Mouse (Mus musculus): ENCODE measurements around the gene Far2.
"Not testable (repeated sequence)": the region's sequence is repeated elsewhere in the genome, so short reads cannot be mapped to it uniquely, and the experiment has no call there.

Far2 gene

DNA sequence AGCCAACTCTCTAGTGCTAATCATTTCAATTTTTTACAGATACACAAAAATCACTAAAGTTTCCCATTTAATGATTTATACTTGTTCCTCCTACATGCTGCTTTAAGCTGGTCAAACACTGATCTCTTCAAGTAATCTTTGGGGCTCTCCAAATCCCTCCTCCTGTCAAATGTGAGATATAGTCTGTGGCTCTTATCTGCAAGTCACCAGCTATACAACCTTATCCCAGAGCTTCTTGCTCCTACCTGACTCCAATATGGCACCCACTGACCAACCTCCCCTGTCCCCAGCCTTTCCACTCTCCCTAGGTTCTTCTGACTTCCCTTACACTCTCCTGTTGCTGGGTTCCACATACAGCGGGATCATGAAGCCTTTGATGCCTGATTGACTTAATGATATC is 70.6 kb downstream of the Far2 start:
- no peak for DNase-seq (ENCODE audit: low read depth, low spot score)

DNA sequence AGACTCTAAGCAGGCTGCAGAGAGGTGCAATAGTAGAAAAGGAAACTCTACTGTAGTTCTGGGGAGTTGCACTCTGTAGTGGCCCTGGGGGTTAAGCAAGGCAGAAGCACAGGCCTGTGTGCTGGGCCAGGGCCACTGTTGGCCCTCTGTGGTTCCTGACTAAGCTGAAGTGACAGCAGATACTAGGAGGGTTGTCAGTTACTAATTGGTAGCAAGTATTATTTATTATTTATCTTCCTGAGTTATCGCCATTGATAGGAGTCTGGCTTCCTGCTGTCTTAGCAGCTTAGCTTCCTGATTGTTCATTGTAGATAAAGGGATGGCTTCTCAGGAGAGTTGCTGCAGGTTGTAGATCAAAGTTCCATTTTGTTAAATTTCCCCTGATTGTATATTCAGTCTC is 73.6 kb downstream of the Far2 start:
- DNase-seq (ENCODE audit: low read depth, low spot score): no peak

DNA sequence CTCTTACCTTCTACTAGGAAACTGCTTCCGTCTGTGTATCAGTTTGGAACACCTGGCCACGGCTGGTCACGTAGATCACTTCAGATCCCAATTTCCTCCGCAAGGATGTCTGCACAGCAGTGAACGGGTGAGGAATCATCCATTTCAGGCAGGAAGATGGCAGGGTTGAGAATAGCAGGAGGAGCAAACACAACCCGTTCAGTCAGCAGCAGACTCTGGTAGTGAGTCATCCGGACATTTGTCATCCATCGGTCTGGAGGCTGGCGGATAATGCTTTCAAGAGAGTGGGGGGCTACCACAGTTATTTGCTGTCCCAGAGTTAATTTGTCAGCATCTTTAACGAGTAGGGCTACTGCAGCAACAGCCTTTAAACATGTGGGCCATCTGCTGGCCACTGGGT is 79.8 kb downstream of the Far2 start:
- not testable (repeated sequence) for DNase-seq (ENCODE audit: low read depth, low spot score)

DNA sequence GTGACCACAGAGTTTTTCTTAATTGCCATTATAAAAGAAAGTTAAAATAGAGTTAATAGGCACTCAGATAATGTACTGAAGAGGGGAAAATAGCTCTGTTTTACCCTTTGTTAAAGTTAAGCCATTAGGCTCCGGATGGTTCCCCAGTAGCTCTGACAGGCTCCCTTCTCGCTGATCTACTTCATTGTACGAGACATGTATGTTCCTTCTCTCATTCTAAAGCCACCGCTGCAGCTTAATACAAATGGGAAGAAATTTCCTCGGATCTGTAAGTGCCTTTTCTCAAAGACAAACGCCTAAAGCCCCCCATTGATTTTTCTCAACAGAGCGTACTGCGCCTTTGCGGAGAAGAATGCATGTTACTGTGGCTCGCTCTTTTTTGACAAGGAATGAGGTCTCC is 85.3 kb downstream of the Far2 start:
- no peak for DNase-seq (ENCODE audit: low read depth, low spot score)

DNA sequence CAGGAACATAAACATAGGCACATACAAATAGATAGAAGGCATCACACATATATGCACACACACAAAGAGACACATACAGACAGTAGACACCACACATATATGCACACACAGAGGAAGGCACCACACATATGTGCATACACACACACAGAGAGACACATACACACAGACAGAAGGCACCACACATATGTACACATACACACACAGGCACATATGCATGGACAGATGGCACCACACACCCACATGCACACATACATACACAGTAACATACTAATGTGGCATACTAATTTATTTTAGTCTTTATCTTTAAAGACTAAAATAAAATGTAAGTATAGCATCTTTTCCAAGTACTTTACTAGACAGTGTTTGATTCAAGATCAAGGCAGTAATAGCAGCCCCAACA is 86.5 kb downstream of the Far2 start:
- no peak for DNase-seq (ENCODE audit: low read depth, low spot score)

DNA sequence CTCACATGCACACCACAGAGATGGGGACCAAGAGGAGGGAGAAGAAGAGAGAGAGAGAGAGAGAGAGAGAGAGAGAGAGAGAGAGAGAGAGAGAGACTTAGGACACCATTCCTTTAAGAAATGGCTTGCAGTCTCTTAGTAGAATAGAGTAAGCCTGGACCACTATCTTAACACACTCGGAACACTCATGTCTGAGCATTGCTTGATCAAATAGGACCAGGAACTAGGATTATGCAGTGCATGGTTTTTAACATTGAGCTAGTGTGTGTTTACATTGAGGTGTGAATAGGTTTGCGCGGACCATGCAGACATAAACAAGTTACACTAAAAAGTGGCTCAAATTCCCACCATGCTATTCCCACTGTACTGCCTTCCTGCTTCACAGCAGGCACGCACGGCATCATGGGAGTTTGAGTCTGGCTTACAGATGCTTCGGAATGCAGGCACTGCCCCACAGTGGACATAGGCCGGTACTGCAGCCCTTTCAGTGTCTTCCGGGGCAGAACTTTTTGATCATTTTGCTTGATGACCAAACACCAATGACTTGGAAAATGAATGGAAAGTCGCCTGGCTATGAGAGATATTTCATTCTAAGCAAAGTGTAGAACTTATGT is 88.8 kb downstream of the Far2 start:
- DNase-seq (ENCODE audit: low read depth, low spot score): peak; percentile 70

DNA sequence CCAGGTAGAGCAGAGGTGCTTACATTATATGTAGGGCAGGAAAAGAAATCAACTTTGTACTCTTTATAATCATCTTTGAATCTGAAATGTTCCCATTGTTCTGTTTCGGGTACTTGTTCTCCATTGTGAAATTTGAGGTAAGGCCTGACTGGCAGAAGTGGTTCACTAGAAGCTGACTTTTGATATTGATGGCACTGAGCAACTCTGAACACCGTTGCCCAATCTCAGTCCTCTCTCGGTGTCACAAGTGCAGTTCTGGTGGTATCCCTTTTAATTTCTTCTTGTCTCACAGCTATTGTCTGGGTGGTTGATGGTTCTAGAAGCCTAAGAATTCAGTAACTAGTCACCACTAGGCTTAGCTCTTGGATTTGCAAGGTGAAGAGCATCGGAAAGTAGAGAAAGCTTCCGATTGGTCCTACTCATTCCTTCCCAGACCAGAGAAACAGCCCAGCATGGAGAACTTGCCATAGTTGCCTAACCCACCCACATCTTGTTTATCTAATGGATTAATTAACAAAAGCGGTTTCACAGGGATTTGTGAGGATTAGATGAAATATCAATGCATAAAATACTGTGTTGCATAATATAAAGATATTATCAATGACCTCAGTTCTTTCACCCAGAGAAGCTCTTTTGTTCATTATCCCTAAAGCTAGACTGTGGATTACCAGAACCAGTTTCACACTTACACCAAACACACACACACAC is 92.4 kb downstream of the Far2 start:
- no peak for DNase-seq (ENCODE audit: low read depth, low spot score)

DNA sequence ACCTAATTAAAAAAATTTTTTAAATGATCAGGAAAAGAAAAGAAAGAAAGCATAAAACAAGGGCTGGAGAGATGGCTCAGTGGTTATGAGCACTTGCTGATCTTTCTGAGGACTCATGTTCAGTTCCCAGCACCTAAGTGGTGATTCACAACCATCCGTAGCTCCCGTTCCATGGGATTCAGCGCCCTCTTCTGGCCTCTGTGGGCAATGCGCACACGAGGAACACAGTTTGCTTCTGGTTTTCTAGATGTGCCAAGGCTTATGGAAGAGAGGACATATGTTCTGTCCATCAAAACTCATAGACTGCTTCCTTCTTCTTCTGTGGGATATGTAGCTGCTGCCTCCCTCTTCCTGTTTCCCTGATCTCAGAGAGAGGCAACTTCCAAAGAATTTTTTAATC is 94.8 kb downstream of the Far2 start:
- no peak for DNase-seq (ENCODE audit: low read depth, low spot score)

DNA sequence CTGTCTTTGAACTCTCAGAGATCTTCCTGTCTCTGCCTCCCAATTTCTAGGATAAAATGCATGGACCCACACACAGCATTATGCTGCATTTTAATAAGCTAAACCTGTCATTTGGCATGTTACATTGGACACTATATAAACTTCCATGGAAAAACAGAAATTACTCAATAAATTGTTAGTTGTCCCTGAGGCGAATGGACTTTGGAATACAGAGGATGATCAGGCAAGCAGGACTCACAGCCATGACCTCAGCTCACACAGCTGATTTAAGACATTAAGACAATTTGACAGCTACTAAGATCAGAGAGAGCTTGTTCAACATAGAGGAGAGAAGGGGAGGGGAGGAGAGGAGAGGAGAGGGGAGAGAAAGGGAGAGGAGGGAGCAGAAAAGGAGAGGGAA is 95.4 kb downstream of the Far2 start:
- DNase-seq (ENCODE audit: low read depth, low spot score): no peak

DNA sequence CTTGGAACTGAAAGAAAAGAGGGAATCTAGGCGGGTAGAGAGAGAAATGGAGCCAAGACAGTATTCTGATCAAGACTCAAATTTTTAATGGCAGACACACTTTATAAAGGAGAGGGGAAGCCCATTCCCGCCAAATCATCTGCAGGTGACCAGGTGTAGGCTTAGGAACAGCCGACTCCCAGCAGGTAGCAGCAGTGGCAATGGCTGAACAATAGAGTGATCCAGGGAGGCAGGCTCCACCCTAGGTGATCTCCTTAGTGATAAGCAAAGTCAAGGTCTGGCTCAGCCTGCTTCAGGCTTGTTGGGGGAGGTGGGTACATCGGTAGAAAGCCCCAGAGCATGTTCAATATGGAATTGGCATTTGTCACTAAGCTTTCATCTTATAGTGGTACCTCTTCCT is 105.2 kb downstream of the Far2 start:
- not testable (repeated sequence) for DNase-seq (ENCODE audit: low read depth, low spot score)

DNA sequence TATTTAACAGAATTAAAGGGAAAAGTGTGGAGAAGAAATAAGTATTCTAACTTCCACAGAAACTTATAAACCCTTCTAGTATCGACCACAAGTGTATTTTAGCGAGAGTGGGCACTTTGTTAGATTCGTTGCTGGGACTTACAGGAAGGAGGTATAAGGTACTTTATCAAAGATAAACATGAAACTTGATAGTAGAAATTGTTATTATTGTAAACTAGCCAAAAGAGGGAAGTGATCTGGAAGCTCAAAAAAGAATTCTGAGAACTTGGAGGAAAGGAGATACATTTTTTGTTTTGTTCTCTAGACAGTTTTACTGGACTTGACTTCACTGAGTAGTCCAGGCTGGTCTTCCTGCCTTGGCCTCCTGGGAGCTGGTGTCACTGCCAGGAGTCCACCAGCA is 125.8 kb downstream of the Far2 start:
- no peak for DNase-seq (ENCODE audit: low read depth, low spot score)

DNA sequence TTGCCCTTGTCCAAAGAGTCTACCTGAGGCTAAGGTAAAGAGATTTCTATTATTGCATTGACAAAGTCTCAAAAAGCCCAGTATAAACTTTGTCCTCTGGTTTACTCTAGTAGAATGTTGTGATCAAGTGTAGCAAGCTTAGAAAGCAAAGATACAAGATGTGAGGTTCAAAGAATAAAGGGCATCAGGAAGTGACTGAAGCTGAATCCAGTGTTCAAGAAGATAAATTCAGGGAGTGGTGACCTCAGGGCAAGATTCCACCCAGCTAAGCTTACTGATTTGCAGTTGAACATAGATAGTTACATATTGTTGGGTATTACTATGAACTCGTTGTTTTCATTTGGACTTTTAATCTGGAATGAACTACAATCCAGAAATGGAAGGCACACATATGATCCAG is 138.6 kb downstream of the Far2 start:
- DNase-seq (ENCODE audit: low read depth, low spot score): no peak

DNA sequence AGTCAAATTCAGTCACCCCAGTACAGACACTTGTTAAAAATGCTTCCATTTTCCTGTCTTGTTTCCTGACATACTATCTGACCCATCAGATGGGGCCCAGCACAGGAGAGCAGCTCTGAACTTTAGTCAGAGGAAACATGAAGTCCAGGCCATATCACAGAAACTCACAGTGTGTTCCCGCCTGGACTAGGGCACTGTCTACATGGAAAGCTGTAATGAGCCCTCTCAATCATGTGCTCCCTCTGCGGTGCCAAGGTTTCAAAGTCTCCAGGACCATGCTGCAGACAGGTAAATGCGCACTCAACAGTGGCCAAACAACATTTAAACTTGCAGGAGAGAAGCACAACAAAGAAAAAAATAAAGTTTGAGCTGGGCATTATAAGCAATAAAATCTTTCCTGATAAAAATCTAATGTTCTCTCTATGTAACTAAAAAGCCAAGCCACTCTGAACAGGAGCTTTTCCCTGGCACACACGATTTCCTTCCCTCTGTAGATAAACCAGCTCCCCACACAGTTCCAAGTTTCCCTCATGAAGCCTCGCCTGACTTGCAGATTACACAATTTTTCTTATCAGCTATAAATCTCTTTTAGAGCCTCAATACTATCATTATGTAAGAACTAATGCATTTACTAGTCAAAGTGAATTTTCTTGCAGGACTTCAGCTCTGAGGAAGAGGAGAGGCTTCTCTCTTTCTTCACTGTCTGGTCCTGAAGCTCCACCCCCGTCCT is 147.1 kb downstream of the Far2 start:
- DNase-seq (ENCODE audit: low read depth, low spot score): no peak

DNA sequence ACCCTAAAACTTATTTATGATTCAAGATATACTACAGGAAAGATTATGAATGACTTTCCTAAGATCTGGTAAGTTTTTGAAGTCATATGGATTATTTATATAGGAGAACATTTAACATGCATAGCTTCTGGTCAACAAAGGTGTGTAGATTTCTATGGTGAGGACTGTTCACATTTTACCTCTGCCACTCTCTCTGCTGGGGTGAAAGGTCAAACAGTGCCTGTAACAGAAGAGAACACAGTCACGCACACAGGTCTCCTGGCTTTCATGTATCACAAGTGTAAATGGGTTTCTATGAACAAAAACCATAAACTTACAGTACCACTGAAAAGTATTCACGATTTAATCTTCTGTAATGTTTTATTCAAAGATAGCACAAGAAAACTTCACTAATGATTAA is 152.1 kb downstream of the Far2 start:
- no peak for DNase-seq (ENCODE audit: low read depth, low spot score)

DNA sequence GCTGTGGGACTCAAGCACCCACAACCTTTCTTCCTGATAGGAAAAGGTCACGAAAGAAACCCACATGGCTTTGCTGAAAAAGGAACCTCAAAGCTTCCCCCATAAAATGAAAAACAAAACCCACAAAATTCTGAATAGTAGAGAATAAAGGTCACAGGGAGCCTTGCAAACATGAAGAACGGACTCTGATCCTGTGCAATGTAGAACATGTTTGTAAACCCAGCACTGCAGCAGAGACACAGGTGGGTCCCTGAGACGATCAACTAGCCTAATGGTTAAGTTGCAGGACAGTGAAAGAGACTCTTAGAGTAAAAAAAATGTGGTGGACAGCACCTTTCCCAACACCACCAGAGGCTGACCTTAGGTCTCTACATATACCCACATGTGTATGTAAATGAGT is 152.7 kb downstream of the Far2 start:
- DNase-seq (ENCODE audit: low read depth, low spot score): no peak

DNA sequence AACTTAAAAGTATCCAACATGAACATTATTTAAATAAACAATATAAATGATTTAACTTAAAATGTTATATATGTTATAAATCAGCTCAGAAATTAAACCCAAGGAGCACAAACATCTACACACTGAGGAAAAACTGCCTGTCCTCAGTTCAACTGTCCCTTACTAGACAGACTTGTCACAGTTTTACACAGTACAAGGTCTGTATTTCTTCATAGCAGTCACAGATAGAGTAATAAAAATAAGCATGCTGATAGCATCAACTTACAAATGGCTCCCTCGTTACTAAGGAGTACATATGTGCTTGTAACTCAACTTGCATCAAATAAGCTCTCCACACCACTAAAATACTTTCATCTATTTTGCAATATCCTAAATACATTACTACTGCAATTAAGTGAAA is 158.1 kb downstream of the Far2 start:
- DNase-seq (ENCODE audit: low read depth, low spot score): no peak

DNA sequence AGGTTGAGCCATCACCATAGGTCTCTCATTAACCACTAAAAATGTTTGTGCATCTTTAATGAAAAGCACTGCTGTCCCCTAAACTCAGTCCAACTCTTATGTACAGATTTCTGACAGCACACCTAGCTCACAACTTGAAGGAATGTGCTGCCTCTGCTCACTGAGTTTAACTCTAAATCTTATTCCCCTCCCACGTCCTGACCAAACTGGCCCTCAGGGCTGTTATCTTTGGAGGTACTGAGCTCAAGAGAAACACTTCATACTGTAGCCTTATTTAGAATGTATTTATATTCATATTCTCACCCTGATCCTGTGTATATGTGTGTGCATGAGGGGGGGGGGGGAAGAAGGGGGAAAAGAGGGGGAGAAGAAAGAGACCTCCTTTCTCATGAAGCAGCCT is 160.5 kb downstream of the Far2 start:
- DNase-seq (ENCODE audit: low read depth, low spot score): no peak

DNA sequence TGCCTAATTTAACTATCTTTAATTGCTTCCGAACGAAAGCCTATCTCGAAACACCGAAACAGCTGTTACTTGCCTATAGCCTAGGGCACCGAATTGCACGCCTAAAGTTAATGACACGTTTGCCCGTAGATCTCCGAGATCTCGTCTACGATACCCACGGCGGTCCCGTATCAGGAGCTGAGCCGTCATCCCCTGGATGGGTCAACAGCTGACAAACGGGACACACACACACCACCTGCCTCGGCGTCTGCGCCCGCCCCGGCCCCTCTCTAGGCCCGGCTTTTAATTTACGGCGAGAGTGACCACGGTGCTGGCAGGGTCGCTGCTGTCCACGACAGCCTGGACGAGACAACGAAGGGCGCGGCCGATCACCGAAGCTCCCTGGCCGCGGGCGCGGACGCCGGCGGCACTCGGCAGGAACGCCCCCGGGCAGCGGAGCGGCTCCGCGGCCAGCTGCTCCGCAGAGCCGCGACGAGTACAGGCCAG is 164.4 kb downstream of the Far2 start:
- DNase-seq (ENCODE audit: low read depth, low spot score): no peak

DNA sequence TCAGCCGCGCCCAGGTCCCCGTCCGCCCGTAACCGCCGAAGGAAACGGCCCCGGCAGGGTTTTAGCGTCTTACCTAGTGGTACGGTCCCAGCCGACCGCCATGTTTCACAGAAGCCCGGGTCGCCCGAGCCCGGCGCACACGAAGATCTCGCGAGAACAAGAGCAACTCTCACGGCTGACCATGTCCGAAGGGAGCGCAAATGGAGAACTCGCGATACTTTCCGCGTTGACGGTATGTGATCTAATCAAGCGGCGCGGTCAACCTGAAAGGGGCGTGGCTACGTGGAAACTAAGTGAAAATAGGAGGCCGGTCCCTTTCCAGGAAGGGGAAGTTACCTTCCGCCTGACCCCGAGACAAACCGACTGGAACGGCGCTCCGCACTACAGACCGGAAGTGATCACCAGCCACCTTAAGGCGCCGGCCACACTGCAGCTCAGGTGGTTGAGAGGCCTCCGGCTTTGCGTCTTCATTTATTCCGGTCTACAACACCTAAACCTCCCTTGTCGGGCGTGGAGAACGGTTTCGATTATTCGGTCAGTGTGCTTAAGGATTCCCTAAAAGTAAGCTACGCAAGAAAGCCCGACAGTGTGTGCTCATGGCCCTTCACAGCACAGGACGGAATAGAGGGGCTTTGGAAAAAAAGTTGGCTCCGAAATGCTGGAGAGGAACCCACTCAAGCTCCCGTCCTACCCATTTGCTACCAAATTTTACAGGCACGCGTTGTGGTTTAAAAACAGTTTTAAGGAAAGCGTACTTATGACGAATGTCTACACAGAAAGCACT is 165.0 kb downstream of the Far2 start, which contains the start of gene Ergic2:
Gene Ergic2, minus strand, starts transcription at position 478 of the 784 bp plus-strand sequence.
- peak; percentile 100 for DNase-seq (ENCODE audit: low read depth, low spot score)

DNA sequence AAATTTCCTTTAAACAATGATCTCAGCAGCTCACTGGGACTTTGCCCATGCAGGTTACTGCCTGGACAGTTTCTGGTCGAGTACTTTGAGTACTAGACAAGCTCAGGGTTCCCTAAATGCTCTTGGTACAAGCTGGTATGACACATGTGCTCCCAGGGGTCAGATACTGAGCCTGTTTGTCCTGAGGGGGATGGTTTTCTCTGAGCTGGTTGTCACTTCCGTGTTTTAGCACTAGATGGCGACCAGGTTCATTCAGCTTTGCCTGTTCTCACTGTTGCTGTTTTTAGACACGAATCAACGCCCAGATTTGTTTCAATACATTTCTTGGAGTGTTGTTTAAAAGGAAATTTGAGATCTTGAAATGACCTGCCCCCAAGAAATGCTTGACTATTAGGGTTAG is 167.7 kb downstream of the Far2 start:
- no peak for DNase-seq (ENCODE audit: low read depth, low spot score)

DNA sequence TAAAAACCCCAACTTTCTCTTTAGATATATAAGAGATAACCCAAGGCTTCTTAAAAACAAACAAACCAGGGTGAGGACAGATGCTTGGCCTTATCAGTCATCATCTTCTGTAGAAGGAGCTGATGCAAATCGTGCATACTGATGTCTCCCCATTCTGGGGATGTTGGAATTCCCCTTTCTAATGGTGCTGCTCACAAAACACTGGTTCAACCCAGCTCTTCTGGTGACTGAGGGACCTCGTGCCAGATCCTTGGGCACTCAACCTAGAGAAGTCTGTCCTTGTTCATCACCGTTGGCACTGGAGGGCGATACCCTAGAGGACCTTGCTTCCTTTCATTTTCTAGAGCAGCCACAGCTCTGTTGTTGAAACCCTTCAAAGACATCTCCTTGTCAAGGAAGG is 169.7 kb downstream of the Far2 start:
- no peak for DNase-seq (ENCODE audit: low read depth, low spot score)
